Mouse (Mus musculus) intestine, postnatal 0 days (tissue): ENCODE measurements at regions not wholly inside any gene's neighbourhood (a gene's known extent, or its start where the extent isn't known, plus 50 kb on each side); places are given as distances from the start of the nearest gene placed in this dataset.

Experiments used
- ATAC-seq: fragments of 200-750 bp; cut with Nextera tagmentation; 2 replicates; pipeline ENCODE4 v1.8.0; 2017; ENCODE audit warnings: mild to moderate bottlenecking, moderate TSS enrichment, moderate library complexity
- H3K27ac ChIP-seq: fragments of 300-500 bp; sonication (generic); 2 replicates; pipeline ENCODE4 v1.5.1; 2014; ENCODE audit warnings: mild to moderate bottlenecking, low read depth, low read length, moderate library complexity
- H3K27me3 ChIP-seq: fragments of 300-500 bp; sonication (generic); replicated peaks from 2 replicates; pipeline ENCODE4 v1.6.1; 2014; ENCODE audit warnings: low read length, mixed read lengths; ENCODE audit not compliant: control insufficient read depth, insufficient read depth
- H3K36me3 ChIP-seq: fragments of 300-500 bp; sonication (generic); 2 replicates; pipeline ENCODE4 v1.6.1; 2014; ENCODE audit warnings: mild to moderate bottlenecking, moderate library complexity; ENCODE audit not compliant: control insufficient read depth, insufficient read depth
- H3K4me1 ChIP-seq: fragments of 300-500 bp; sonication (generic); replicated peaks from 2 replicates; pipeline ENCODE4 v1.6.1; 2014; ENCODE audit warnings: antibody characterized with exemption, low read length, mixed read lengths; ENCODE audit not compliant: control insufficient read depth, insufficient read depth
- H3K4me2 ChIP-seq: fragments of 300-500 bp; sonication (generic); replicated peaks from 2 replicates; pipeline ENCODE4 v1.6.1; 2014; ENCODE audit warnings: low read depth, mild to moderate bottlenecking, moderate library complexity
- H3K4me3 ChIP-seq: fragments of 300-500 bp; sonication (generic); 2 replicates; pipeline ENCODE4 v1.5.1; 2014; ENCODE audit warnings: low read depth, low read length
- H3K9ac ChIP-seq: fragments of 300-500 bp; sonication (generic); 2 replicates; pipeline ENCODE4 v1.6.1; 2014; ENCODE audit warnings: mild to moderate bottlenecking, low read depth, low read length
- H3K9me3 ChIP-seq: fragments of 300-500 bp; sonication (generic); 2 replicates; pipeline ENCODE4 v1.6.1; 2016; ENCODE audit warnings: mixed run types; ENCODE audit not compliant: control insufficient read depth
- CTCF ChIP-seq: sonication (generic); IDR thresholded peaks from 2 replicates; pipeline ENCODE4 v1.5.1; 2016; ENCODE audit warnings: low read depth, mild to moderate bottlenecking, control low read depth, antibody characterized with exemption, moderate library complexity
- WGBS: fragments of 180-500 bp; shearing (Covaris S2); extraction: QIAGEN DNeasy Blood & Tissue Kit; methylation state at CpG from one replicate; pipeline ENCODE4 v1.1.7; 2014; 5-methylcytosine and 5-hydroxymethylcytosine counted together

- no peak overlapping the region for H3K9ac ChIP-seq
- H3K4me2 ChIP-seq = no peak overlapping the region
- no peaks in the 10 kb centered on the region for H3K4me1 ChIP-seq
- WGBS = 94% methylated on average over 2 of the region's 2 CpGs
- H3K9me3 ChIP-seq = no peaks in the 10 kb centered on the region
- H3K36me3 ChIP-seq = no peaks in the 10 kb centered on the region
- no peaks in the 10 kb centered on the region for H3K27me3 ChIP-seq
- ATAC-seq = no peak
- no peak overlapping the region for H3K27ac ChIP-seq
- H3K4me3 ChIP-seq = no peak overlapping the region
- TF ChIP-seq CTCF = no peak
These were observed 273.1 kb downstream of the Rpl36a-ps1 start for GRCm38 (mm10) chr14:98721033-98721432.

- ATAC-seq = no peak
These were observed 286.1 kb downstream of the Rpl36a-ps1 start for GRCm38 (mm10) chr14:98708045-98708444.

GRCm38 (mm10) chr14:98707574-98707973 lies 286.5 kb downstream of the Rpl36a-ps1 start:
- WGBS = 75% methylated on average over 4 of the region's 4 CpGs
- H3K9ac ChIP-seq = no peak overlapping the region
- H3K4me3 ChIP-seq = no peak overlapping the region
- TF ChIP-seq CTCF = no peak
- no peaks in the 10 kb centered on the region for H3K36me3 ChIP-seq
- no peak overlapping the region for H3K27ac ChIP-seq
- no peaks in the 10 kb centered on the region for H3K4me1 ChIP-seq
- H3K9me3 ChIP-seq = no peaks in the 10 kb centered on the region
- H3K27me3 ChIP-seq = no peaks in the 10 kb centered on the region
- no peak overlapping the region for H3K4me2 ChIP-seq
- no peak for ATAC-seq

More at GRCm38 (mm10) chr14:98708045-98708444, 286.1 kb downstream of the Rpl36a-ps1 start:
- no peaks in the 10 kb centered on the region for H3K27me3 ChIP-seq
- no peak overlapping the region for H3K4me3 ChIP-seq
- no peaks in the 10 kb centered on the region for H3K36me3 ChIP-seq
- H3K4me1 ChIP-seq = no peaks in the 10 kb centered on the region
- no peak for TF ChIP-seq CTCF
- no peak overlapping the region for H3K9ac ChIP-seq
- no peaks in the 10 kb centered on the region for H3K9me3 ChIP-seq
- H3K4me2 ChIP-seq = no peak overlapping the region
- WGBS = 76% methylated on average over 2 of the region's 2 CpGs
- H3K27ac ChIP-seq = no peak overlapping the region

GRCm38 (mm10) chr14:98703289-98703688 lies 290.8 kb downstream of the Rpl36a-ps1 start:
- no peak overlapping the region for H3K4me3 ChIP-seq
- ATAC-seq = no peak

GRCm38 (mm10) chr14:98656533-98656932 lies 337.6 kb downstream of the Rpl36a-ps1 start:
- H3K36me3 ChIP-seq = no peaks in the 10 kb centered on the region
- TF ChIP-seq CTCF = no peak
- H3K9ac ChIP-seq = no peak overlapping the region
- no peak overlapping the region for H3K4me3 ChIP-seq
- 78% methylated on average over 4 of the region's 4 CpGs for WGBS
- no peaks in the 10 kb centered on the region for H3K4me1 ChIP-seq
- H3K4me2 ChIP-seq = no peak overlapping the region
- no peaks in the 10 kb centered on the region for H3K9me3 ChIP-seq
- ATAC-seq = no peak
- H3K27ac ChIP-seq = no peak overlapping the region
- no peaks in the 10 kb centered on the region for H3K27me3 ChIP-seq

More at GRCm38 (mm10) chr14:98703289-98703688, 290.8 kb downstream of the Rpl36a-ps1 start:
- H3K9me3 ChIP-seq = no peaks in the 10 kb centered on the region
- H3K27me3 ChIP-seq = no peaks in the 10 kb centered on the region
- TF ChIP-seq CTCF = no peak
- no peaks in the 10 kb centered on the region for H3K36me3 ChIP-seq
- no peaks in the 10 kb centered on the region for H3K4me1 ChIP-seq
- WGBS = 80% methylated on average over 6 of the region's 6 CpGs
- H3K9ac ChIP-seq = no peak overlapping the region
- H3K27ac ChIP-seq = no peak overlapping the region
- H3K4me2 ChIP-seq = no peak overlapping the region

GRCm38 (mm10) chr14:98654191-98654809 lies 339.8 kb downstream of the Rpl36a-ps1 start:
- Histone ChIP-seq H3K27ac (no peak overlapping the region), H3K4me1 (no peaks in the 10 kb centered on the region), H3K36me3 (no peaks in the 10 kb centered on the region), H3K4me2 (no peak overlapping the region), H3K4me3 (no peak overlapping the region), H3K9ac (no peak overlapping the region), H3K9me3 (no peaks in the 10 kb centered on the region), H3K27me3 (no peaks in the 10 kb centered on the region)
- no peak for ATAC-seq
- WGBS = 67% methylated on average over 6 of the region's 6 CpGs
- TF ChIP-seq CTCF = no peak
